Mouse (Mus musculus): ENCODE data around the gene Lrrc23. TPM values are rescaled to one million over a fixed set of nuclear protein-coding genes. Genes with fewer than 3 reads are reported as not detected.

Gene Lrrc23
- polyA plus RNA-seq, 2 experiments = 0.09 TPM; not detected in 1

DNA sequence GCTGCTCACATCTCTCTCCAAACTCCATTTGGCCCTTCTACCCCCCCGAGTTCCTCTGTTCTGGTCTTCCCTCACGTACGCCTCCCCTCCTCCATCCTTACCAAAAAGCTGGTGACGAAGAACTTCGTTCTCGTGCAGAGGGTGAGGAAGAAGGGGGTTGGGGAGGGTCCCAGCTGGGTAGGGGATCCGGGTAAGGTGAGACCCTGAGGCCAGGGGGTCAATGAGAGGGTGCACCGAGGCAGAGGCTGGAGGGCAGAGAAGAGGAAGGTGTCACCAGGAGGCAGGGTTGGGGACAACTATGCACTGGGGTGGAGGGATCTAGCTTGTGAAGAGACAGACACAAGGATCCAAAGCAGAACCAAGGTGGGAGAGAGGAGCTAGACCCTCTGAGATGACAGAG, 35.9 kb downstream of the Lrrc23 start:
- H3K4me1 ChIP-seq (replicated peaks; ENCODE audit: control insufficient read depth in 2 of 2, insufficient read depth in 2 of 2, low read length in 1 of 2) = peaks cover 14 to 24% of the 10 kb centered on the region in 2 experiments
- no peak overlapping the region for H3K9ac ChIP-seq (replicated peaks)
- no peak overlapping the region for H3K27ac ChIP-seq
- ATAC-seq (ENCODE audit: insufficient read depth) (no peak), DNase-seq (ENCODE audit: low read depth in 3 of 3, low spot score in 3 of 3) (no peak)
- TF ChIP-seq EP300 (IDR thresholded peaks at IDR 0.05; ENCODE audit: low read depth) (no peak), CTCF (IDR thresholded peaks at IDR 0.05; ENCODE audit: low read depth) (no peak)
- WGBS (ENCODE audit: insufficient replicate concordance) = 72% methylated on average over 8 of the region's 8 CpGs
- no peaks in the 10 kb centered on the region for H3K36me3 ChIP-seq (replicated peaks; ENCODE audit: control insufficient read depth, insufficient read depth, low read depth)
- no peaks in the 10 kb centered on the region for H3K27me3 ChIP-seq (ENCODE audit: control insufficient read depth, insufficient read depth, low read length)
- H3K4me3 ChIP-seq (ENCODE audit: insufficient read depth in 1 of 2, low read depth in 2 of 2, low read length in 2 of 2) = no peak overlapping the region
- no peaks in the 10 kb centered on the region for H3K9me3 ChIP-seq (ENCODE audit: control insufficient read depth, low read length)
- no peak overlapping the region for H3K4me2 ChIP-seq (ENCODE audit: low read depth)

DNA sequence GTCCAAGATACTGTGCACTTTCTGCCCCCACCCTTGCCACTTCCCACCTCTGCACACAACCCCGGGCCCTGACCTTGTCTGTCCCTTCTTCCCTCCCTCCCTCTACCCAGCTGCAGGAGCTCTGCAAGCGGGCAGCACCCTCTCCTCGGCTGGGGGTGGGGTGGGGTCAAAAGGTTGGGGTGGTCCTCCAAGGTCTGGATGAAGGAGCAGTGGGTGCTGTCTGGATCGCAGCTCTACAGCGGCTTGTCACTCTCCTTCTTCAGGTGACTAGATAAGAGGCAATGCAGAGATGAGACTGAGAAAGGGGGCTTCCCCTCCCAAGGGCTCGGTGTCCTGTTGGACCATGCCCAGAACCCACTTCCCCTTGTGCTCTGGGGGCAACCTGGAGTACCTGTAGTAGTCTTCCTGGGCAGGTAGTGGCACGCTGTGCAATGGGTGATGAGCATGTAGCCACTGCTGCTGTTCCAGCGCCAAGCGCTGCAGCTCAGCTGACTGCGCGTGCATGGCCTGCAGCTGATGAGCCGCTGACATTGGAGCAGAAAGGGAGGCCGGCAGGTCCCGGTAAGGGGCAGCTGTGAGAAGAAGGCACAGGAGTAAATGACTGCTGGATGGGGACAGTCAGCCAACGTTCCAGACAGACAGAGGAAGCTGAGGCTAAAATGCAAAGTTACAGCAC, 36.5 kb downstream of the Lrrc23 start:
- no peaks in the 10 kb centered on the region for H3K27me3 ChIP-seq (ENCODE audit: control insufficient read depth, insufficient read depth, low read length)
- ATAC-seq (ENCODE audit: insufficient read depth) = no peak
- no peak overlapping the region for H3K4me3 ChIP-seq (ENCODE audit: insufficient read depth in 1 of 2, low read depth in 2 of 2, low read length in 2 of 2)
- TF ChIP-seq EP300 (IDR thresholded peaks at IDR 0.05; ENCODE audit: low read depth) = no peak
- no peak for TF ChIP-seq CTCF (IDR thresholded peaks at IDR 0.05; ENCODE audit: low read depth)
- 84% methylated on average over 15 of the region's 15 CpGs for WGBS (ENCODE audit: insufficient replicate concordance)
- H3K9ac ChIP-seq (replicated peaks) = no peak overlapping the region
- no peaks in the 10 kb centered on the region for H3K9me3 ChIP-seq (ENCODE audit: control insufficient read depth, low read length)
- no peak for DNase-seq (ENCODE audit: low read depth in 3 of 3, low spot score in 3 of 3)
- H3K4me1 ChIP-seq (replicated peaks; ENCODE audit: control insufficient read depth in 2 of 2, insufficient read depth in 2 of 2, low read length in 1 of 2) = peaks cover 14 to 26% of the 10 kb centered on the region in 2 experiments
- H3K36me3 ChIP-seq (replicated peaks; ENCODE audit: control insufficient read depth, insufficient read depth, low read depth) = no peaks in the 10 kb centered on the region
- H3K4me2 ChIP-seq (ENCODE audit: low read depth) = no peak overlapping the region
- H3K27ac ChIP-seq = no peak overlapping the region

DNA sequence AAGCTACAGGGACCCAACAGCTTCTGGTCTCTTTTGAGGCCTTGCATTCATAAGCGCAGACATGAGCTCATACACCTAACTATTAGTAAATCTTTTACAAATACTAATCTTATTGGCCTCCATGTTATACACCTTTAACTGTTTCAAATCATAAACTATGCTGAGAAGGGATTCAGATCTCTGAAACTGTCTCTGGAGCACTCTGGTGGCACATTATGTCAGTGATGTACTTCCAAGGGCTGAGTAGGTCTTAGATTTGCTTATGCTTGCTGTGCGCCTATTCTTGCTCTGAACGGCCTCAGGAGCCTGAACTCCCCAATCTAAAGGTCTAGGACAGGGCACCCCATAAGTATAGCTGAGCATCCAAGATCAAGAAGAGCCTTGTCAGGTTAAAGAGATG, 37.7 kb downstream of the Lrrc23 start:
- H3K27me3 ChIP-seq (ENCODE audit: control insufficient read depth, insufficient read depth, low read length) = no peaks in the 10 kb centered on the region
- H3K4me2 ChIP-seq (ENCODE audit: low read depth) = peak overlapping the region; percentile 92
- 79% methylated on average over 3 of the region's 3 CpGs for WGBS (ENCODE audit: insufficient replicate concordance)
- no peaks in the 10 kb centered on the region for H3K36me3 ChIP-seq (replicated peaks; ENCODE audit: control insufficient read depth, insufficient read depth, low read depth)
- H3K9me3 ChIP-seq (ENCODE audit: control insufficient read depth, low read length) = no peaks in the 10 kb centered on the region
- H3K4me3 ChIP-seq (ENCODE audit: insufficient read depth in 1 of 2, low read depth in 2 of 2, low read length in 2 of 2) = peak overlapping the region; percentile 62 to 67; a peak in 3 of 4 replicates
- H3K4me1 ChIP-seq (replicated peaks; ENCODE audit: control insufficient read depth in 2 of 2, insufficient read depth in 2 of 2, low read length in 1 of 2) = peaks cover 14 to 27% of the 10 kb centered on the region in 2 experiments
- no peak for ATAC-seq (ENCODE audit: insufficient read depth)
- TF ChIP-seq CTCF (IDR thresholded peaks at IDR 0.05; ENCODE audit: low read depth) = no peak
- no peak for TF ChIP-seq EP300 (IDR thresholded peaks at IDR 0.05; ENCODE audit: low read depth)
- peak overlapping the region; percentile 91 for H3K27ac ChIP-seq
- peak overlapping the region; percentile 76 for H3K9ac ChIP-seq (replicated peaks)
- DNase-seq (ENCODE audit: low read depth in 3 of 3, low spot score in 3 of 3) = no peak

DNA sequence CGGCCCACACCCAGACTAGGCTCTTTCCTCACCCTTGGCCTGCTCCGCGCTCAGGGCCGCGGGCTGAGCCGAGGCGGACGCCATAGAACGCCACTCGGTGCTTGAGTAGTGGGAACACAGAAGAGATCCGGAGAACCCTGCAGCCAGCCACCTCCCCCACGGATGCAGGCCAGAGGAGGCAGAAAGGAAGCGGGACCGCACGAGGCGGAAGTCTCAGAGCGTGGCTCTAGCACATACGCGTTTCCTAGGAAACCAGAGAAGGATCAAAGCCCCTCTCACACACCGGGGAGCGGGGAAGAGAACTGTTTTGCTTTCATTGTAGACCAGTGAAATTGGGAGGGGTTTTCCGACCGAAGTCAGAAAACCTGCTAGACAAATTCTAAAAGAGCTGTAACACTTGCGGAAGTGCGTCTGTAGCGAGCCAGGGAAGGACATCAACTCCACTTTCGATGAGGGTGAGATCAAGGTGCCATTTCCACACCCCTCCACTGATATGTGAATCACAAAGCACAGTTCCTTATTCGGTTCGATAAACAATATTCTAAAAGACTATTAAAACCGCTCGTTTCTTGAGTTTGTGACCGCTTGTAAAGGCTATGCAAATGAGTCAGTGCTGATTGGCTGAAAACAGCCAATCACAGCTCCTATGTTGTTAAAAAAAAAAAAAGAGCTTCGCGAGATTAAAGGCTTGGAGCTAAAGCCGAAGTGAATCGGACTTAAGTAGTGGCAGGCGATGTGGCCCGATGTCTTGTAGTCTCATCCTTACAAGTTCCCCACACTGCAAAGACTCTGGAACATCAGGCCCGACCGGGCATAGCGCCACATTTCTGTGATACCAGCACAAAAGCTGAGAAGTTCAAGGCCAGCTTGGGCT, 38.4 kb downstream of the Lrrc23 start, which contains the start of gene Grcc10:
Gene Grcc10, minus strand, starts transcription at position 487 of the 874 bp plus-strand sequence.
- peak within 1 kb of the TSS; percentile 62 to 71 for H3K4me3 ChIP-seq (ENCODE audit: insufficient read depth in 1 of 2, low read depth in 2 of 2, low read length in 2 of 2)
- no peak for TF ChIP-seq CTCF (IDR thresholded peaks at IDR 0.05; ENCODE audit: low read depth)
- TF ChIP-seq EP300 (IDR thresholded peaks at IDR 0.05; ENCODE audit: low read depth) = peak; percentile 67
- ATAC-seq (ENCODE audit: insufficient read depth) = peak; percentile 80
- H3K36me3 ChIP-seq (replicated peaks; ENCODE audit: control insufficient read depth, insufficient read depth, low read depth) = no peaks in the 10 kb centered on the region
- H3K27me3 ChIP-seq (ENCODE audit: control insufficient read depth, insufficient read depth, low read length) = no peaks in the 10 kb centered on the region
- H3K4me1 ChIP-seq (replicated peaks; ENCODE audit: control insufficient read depth in 2 of 2, insufficient read depth in 2 of 2, low read length in 1 of 2) = peaks cover 14 to 22% of the 10 kb centered on the region in 2 experiments
- no peaks in the 10 kb centered on the region for H3K9me3 ChIP-seq (ENCODE audit: control insufficient read depth, low read length)
- DNase-seq (ENCODE audit: low read depth in 3 of 3, low spot score in 3 of 3) = peak; percentile 87 to 90 (median 90)
- under 1% methylated on average over 41 of the region's 41 CpGs for WGBS (ENCODE audit: insufficient replicate concordance)
- H3K27ac ChIP-seq = peak within 1 kb of the TSS; percentile 91
- peak within 1 kb of the TSS; percentile 92 for H3K4me2 ChIP-seq (ENCODE audit: low read depth)
- H3K9ac ChIP-seq (replicated peaks) = peak within 1 kb of the TSS; percentile 76

Measured in liver, embryonic 14.5 days (tissue).